Mouse (Mus musculus): Measurements from ENCODE around the gene Eapp. TPM values are rescaled to one million over a fixed set of nuclear protein-coding genes. Genes with fewer than 3 reads are reported as not detected.
"Not testable (repeated sequence)": the region's sequence is repeated elsewhere in the genome, so short reads cannot be mapped to it uniquely, and the experiment has no call there.

Gene Eapp
- total RNA-seq (2021), result 10 to 100 TPM; 47.3 to 55.0 TPM

DNA sequence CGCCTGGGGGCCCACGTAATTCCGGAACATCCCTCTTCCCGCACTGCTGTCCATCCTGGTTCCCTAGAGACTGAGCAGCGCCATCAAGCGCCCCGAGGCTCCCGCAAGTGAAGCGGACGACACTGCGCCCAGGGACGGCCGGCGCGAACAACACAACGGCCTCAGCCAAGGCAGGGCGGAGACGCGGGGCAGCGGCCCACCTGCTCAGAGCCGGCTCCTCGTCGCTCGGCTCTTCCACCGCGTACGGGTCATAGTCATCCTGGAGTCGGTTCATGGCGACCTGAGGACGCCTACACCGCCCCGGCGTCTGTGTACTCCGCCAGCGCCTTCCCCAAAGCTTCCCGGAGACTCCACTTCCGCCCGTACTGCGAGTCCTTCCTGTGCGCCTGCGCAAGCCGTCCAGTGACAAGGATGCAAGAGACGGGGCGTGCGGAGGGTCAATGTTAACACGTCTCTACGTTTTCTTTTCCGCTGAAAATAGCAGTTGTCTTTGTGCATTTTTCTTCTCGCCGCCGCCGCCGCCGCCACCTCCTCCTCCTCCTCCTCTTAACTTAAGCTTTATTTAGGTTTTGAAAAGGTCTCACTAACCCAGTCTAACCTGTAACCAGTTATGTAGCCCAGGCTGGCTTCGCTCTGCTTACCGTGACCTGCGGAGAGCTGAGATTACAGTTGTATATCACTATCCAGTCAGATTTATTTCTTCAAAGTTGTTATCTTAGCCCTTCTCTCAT is at the start of gene Eapp:
TSS of gene Eapp (minus strand) at position 387 of the 731 bp plus-strand sequence.
- intact Hi-C loops (cut with DNase I), result no loop called here

DNA sequence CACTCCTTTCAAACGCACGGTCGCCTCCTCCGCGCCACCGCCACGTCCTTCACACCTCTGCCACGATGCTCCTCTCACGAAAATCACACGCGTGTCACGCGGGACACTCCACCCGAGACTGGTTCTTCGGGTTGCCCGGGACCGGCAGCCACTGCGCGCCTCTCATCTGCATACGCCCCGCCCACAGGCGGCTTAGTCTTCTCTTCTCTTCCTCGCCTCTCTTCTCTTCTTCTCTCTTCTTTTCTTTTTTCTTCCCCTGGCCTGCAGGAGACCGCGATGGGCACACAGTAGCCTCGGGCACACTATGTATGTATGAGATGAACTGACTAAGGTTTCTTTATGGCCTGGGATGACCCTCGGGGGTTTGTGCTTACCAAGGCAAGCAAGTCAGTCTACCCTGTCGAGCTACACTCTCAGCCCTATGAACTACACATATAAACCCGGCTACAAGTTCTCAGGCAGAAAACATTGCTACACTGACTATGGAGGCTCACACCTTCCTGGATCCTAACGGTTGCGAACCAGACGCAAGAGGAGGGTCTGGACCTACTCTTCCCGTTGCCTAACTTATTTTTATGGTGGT is 43.1 kb upstream of the Eapp start:
- intact Hi-C loops (cut with DNase I); DNase-seq: not testable (repeated sequence)

More for the DNA sequence above, at the start of gene Eapp:
- DNase-seq, result peak; percentile 97

DNA sequence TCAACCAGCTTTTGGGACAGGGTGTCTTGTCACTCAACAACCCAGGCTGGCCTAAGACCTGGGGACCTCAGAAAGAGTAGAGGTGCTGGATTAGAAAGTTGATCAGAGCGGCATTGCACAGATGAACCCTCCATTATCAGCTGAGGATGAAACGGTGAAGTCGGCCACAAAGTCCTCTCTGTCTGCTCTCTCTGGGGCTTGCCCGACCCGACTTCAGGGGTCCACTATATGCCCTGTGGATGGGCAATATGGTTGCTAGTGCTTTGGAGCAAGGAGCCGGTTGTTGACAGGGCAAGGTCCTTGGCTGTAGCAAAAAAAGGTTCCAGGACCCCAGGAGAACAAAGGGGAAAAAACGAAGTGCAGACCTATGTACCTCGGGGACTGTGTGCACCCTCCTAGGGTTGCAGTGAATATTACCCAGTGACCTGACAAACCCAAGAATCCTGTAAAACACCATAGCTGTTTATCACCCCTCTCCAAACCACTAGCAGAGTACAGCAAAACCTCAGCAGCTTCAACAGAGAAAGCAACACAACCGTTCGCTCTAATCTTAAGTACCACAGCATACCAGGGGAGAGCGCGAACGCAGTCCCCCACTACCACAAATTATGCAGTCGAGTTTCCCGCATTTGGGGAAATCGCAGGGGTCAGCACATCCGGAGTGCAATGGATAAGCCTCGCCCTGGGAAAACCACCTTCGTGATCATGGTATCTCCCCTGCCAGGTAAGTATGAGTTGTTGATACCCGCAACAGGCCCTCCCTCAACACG is 42.4 kb upstream of the Eapp start:
- DNase-seq; intact Hi-C loops (cut with DNase I): not testable (repeated sequence)

DNA sequence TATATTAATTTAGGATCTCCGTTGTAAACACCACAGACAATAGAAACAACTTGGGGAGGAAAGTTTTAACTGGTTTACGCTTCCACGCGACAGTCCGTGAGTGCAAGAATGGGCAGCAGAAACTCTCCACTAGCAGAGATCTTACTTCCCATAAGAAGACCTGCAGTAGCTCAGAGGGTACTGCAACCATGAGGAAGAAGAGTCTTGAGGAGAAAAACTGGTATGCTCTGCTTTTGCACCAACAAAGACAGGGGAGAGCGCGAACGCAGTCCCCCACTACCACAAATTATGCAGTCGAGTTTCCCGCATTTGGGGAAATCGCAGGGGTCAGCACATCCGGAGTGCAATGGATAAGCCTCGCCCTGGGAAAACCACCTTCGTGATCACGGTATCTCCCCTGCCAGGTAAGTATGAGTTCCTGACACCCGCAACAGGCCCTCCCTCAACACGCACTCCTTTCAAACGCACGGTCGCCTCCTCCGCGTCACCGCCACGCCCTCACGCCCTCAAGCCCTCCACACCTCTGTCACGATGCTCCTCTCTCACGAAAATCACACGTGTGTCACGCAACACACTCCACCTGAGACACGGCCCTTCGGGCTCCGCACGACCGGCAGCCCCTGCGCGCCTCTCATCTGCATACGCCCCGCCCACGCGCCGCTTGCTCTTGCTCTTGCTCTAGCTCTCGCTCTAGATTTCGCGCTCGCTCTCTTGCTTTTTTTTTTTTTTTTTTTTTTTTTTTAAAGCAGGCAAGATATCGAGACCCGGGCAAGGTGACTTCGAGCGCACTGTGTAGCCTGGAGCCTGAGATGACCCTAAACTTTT is 38.8 kb upstream of the Eapp start:
- intact Hi-C loops (cut with DNase I), result not testable (repeated sequence)

DNA sequence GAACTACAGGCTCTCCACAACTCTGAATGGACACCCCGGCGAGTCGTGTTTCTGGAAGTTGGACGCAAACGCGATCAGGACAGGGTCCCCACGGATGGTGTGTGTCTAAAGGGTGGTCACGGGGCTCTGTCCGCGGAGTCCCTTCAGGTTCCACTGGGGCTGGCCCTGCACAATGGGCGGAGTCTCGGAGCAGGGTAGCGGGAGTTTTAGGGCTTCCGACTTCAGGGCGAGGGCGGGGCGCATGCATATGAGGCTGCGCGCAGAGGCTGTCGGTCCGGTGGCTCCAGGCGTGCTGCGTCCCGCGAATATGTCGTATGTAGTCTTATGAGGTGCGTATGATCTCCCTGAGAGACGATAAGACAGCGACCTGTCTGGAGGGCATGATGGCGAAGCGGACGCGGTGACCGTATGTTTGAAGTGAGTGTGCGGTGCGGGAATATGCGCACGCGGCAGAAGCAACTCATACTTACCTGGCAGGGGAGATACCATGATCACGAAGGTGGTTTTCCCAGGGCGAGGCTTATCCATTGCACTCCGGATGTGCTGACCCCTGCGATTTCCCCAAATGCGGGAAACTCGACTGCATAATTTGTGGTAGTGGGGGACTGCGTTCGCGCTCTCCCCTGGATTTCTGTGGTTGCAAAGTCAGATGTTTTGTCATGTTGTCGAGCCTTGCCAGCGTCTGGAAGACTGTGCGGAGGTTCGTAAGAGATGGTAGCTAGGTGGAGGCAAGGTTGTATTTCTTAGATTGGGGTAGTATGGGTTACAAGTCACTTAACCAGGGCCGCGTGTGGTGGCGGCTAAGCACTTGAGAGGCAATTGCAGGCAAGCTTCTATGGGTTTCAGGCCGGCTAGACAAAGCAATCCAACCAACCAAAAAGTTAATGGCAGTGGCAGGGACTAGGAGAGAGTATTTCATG is 33.7 kb upstream of the Eapp start:
- intact Hi-C loops (cut with DNase I); DNase-seq: not testable (repeated sequence)

More for the DNA sequence above, 38.8 kb upstream of the Eapp start:
- DNase-seq, result peak; percentile 51

DNA sequence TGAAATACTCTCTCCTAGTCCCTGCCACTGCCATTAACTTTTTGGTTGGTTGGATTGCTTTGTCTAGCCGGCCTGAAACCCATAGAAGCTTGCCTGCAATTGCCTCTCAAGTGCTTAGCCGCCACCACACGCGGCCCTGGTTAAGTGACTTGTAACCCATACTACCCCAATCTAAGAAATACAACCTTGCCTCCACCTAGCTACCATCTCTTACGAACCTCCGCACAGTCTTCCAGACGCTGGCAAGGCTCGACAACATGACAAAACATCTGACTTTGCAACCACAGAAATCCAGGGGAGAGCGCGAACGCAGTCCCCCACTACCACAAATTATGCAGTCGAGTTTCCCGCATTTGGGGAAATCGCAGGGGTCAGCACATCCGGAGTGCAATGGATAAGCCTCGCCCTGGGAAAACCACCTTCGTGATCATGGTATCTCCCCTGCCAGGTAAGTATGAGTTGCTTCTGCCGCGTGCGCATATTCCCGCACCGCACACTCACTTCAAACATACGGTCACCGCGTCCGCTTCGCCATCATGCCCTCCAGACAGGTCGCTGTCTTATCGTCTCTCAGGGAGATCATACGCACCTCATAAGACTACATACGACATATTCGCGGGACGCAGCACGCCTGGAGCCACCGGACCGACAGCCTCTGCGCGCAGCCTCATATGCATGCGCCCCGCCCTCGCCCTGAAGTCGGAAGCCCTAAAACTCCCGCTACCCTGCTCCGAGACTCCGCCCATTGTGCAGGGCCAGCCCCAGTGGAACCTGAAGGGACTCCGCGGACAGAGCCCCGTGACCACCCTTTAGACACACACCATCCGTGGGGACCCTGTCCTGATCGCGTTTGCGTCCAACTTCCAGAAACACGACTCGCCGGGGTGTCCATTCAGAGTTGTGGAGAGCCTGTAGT is 23.4 kb upstream of the Eapp start:
- intact Hi-C loops (cut with DNase I); DNase-seq: not testable (repeated sequence)

DNA sequence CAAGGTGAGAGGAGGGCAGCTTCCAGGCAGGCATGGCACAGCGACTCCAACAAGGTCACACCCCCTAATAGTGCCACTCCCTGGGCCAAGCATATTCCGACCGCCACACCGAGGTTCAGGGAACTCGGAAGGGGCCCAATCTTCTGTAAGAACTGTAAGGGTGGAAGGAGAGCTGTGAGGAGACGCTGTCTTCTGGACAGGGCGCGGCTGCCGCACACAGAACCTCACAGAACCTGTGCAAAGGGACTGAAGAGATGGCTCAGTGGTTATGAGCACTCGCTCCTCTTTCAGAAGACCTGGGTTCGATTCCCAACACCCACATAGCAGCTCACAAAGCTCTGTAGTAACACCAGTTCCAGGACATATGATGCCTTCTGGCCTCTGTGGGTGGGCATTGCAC is 21.8 kb upstream of the Eapp start:
- DNase-seq; intact Hi-C loops (cut with DNase I): not testable (repeated sequence)

DNA sequence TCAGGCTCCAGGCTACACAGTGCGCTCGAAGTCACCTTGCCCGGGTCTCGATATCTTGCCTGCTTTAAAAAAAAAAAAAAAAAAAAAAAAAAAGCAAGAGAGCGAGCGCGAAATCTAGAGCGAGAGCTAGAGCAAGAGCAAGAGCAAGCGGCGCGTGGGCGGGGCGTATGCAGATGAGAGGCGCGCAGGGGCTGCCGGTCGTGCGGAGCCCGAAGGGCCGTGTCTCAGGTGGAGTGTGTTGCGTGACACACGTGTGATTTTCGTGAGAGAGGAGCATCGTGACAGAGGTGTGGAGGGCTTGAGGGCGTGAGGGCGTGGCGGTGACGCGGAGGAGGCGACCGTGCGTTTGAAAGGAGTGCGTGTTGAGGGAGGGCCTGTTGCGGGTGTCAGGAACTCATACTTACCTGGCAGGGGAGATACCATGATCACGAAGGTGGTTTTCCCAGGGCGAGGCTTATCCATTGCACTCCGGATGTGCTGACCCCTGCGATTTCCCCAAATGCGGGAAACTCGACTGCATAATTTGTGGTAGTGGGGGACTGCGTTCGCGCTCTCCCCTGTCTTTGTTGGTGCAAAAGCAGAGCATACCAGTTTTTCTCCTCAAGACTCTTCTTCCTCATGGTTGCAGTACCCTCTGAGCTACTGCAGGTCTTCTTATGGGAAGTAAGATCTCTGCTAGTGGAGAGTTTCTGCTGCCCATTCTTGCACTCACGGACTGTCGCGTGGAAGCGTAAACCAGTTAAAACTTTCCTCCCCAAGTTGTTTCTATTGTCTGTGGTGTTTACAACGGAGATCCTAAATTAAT is 18.3 kb upstream of the Eapp start:
- intact Hi-C loops (cut with DNase I); DNase-seq: not testable (repeated sequence)

DNA sequence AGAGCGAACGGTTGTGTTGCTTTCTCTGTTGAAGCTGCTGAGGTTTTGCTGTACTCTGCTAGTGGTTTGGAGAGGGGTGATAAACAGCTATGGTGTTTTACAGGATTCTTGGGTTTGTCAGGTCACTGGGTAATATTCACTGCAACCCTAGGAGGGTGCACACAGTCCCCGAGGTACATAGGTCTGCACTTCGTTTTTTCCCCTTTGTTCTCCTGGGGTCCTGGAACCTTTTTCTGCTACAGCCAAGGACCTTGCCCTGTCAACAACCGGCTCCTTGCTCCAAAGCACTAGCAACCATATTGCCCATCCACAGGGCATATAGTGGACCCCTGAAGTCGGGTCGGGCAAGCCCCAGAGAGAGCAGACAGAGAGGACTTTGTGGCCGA is 14.8 kb upstream of the Eapp start:
- peak; percentile 43 for DNase-seq
- intact Hi-C loops (cut with DNase I), result not testable (repeated sequence)

DNA sequence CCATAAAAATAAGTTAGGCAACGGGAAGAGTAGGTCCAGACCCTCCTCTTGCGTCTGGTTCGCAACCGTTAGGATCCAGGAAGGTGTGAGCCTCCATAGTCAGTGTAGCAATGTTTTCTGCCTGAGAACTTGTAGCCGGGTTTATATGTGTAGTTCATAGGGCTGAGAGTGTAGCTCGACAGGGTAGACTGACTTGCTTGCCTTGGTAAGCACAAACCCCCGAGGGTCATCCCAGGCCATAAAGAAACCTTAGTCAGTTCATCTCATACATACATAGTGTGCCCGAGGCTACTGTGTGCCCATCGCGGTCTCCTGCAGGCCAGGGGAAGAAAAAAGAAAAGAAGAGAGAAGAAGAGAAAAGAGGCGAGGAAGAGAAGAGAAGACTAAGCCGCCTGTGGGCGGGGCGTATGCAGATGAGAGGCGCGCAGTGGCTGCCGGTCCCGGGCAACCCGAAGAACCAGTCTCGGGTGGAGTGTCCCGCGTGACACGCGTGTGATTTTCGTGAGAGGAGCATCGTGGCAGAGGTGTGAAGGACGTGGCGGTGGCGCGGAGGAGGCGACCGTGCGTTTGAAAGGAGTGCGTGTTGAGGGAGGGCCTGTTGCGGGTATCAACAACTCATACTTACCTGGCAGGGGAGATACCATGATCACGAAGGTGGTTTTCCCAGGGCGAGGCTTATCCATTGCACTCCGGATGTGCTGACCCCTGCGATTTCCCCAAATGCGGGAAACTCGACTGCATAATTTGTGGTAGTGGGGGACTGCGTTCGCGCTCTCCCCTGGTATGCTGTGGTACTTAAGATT is 14.2 kb upstream of the Eapp start:
- DNase-seq; intact Hi-C loops (cut with DNase I): not testable (repeated sequence)

DNA sequence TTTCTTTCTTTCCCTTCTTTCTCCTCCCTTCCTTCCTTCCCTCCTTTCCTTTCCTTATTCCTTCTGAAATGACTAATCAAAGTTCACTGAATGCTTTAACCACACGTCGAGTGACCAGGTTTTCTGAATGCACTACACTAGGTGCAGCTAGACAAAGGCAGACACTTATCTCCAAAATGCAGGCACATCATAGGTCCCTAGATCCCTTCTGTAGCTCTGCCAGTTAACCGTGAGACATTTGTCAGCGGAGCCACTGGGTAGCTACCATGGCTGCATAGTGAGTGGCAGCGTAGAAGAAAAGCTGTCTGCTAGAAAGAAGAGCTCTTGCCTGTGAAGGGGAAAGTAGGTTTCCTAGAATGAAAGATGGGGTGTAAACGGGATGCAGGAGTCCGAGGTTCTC is 3.7 kb upstream of the Eapp start:
- no peak for DNase-seq
- intact Hi-C loops (cut with DNase I), result no loop called here

DNA sequence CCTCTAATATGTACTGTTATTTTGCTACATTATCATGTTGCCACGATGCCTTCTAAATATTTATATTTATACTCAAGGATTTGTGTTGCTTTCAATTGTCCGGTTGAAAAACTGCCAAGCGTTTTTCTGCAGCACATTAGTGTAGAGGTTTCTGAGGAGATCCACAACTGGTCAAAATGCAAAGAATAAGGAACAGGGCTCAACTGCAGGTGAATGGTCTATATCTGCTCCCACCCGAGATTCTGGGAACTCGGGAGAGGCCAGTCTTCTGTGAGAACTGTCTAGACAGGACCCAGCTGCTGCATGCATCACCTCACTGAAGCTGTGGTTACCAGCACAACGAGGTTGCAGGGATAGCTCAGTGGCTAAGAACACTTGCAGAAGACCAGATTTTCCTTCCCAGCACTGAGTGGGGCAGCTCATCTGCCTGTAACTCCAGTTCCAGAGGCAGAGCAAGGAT is 2.1 kb upstream of the Eapp start:
- no peak for DNase-seq
- intact Hi-C loops (cut with DNase I), result no loop called here

DNA sequence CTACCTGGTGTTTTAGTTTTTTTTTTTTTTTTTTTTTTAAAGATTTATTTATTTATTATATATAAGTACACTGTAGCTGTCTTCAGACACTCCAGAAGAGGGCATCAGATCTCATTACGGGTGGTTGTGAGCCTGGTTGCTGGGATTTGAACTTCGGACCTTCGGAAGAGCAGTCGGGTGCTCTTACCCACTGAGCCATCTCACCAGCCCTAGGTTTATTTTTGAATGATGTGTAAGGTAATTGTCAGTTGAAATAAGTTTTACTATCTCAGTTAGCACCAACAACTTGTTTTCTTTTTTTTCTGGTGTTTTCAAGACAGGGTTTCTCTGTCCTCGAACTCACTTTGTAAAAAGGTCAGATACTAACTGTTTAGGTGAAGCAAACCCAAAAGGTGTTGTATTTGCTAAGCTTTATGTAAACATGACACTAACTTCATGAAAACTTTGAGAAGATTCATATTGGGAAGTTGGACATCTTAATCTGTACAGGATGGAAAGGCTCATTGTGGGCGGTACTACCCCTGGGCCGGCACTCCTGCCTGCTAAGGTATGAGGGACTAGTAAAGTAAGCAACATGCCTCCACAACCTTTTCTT is 1.4 kb upstream of the Eapp start:
- DNase-seq, result no peak
- intact Hi-C loops (cut with DNase I), result no loop called here

DNA sequence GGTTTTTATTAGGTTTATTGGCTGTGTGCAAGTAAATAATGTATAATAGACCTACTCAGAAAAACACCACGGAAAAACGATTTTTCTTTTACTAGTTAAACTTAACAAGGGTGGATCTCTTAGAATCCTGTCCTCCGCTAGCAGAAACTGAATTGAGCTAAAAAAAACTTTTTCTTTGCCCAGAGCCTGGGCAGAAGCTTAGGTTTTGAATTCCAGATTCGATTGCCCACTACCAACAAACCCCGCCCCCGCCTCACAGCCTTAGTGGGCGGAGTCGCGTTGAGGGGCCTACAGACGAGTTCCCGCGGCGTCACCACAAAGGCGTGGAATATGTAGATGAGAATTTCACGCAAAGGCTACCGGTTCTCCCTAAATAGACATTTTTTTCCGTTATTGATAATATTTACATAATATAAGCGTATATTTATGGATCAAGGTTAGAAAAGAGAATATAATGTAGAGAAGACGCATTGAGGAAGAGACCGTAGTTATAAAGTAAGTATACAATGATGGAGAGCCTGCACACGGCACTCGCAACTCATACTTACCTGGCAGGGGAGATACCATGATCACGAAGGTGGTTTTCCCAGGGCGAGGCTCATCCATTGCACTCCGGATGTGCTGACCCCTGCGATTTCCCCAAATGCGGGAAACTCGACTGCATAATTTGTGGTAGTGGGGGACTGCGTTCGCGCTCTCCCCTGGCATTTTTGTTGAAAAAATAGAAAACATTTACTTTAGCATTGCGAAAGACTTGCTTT is 725 bp upstream of the Eapp start:
- intact Hi-C loops (cut with DNase I), result no loop called here
- DNase-seq, result peak; percentile 98

DNA sequence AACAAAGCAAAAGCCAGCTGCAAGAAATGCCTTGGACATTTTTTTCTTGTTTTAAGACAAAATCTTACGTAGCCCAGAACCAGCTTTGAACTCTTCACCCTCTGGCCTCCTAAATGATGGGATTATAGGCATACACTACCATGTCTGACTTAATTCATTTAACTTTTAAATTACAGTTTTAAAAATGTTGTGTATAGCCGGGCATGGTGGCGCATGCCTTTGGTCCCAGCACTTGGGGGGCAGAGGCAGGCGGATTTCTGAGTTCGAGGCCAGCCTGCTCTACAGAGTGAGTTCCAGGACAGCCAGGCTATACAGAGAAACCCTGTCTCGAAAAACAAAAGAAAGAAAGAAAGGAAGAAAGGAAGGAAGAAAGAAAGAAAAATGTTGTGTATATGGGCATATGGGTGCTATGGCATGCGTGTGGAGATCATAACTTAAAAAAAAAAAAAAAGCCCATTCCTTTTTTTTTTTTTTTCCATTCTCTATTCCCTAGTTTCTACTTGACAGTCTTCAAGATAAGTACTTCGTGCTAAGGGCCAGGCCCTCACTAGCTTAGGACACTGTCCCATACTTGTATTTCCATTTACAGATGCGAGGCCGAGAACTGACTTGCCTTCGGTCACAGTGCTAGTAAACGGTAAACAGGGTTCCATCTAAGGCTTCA is 718 bp downstream of the Eapp start:
- no peak for DNase-seq
- intact Hi-C loops (cut with DNase I), result no loop called here

All from left cerebral cortex, postnatal 4 days (tissue).